Mouse (Mus musculus) mouse trophoblast stem cell (cell line): Measurements from ENCODE around the gene Tmem43.

Experiments used
- in situ Hi-C, 2 experiments: fragments of 300-500 bp; cut with MseI, MboI; formaldehyde crosslinking; loops; 2 replicates in 1 of 2; 3 replicates in 1 of 2; pipeline ENCODE4 v1.15.1; 2025

The Tmem43 gene

GRCm38 (mm10) chr6:91533359-91533758 is 59.9 kb downstream of the Tmem43 start:
- in situ Hi-C loops = no loop called here

- in situ Hi-C loops = no loop called here
Observed at GRCm38 (mm10) chr6:91533771-91534170, 60.3 kb downstream of the Tmem43 start.

- in situ Hi-C loops = no loop called here
Observed at GRCm38 (mm10) chr6:91534268-91534667, 60.8 kb downstream of the Tmem43 start.

- in situ Hi-C loops = no loop called here
Observed at GRCm38 (mm10) chr6:91535231-91535630, 61.7 kb downstream of the Tmem43 start.

GRCm38 (mm10) chr6:91536047-91536765 is 62.7 kb downstream of the Tmem43 start:
- in situ Hi-C loops = no loop called here
